Mouse (Mus musculus): ENCODE results near the gene Chuk. TPM values are rescaled to one million over a fixed set of nuclear protein-coding genes. Genes with fewer than 3 reads are reported as not detected.

Chuk gene
- polyA plus RNA-seq, 1 experiment from 2014 or later: 40.1 TPM

DNA sequence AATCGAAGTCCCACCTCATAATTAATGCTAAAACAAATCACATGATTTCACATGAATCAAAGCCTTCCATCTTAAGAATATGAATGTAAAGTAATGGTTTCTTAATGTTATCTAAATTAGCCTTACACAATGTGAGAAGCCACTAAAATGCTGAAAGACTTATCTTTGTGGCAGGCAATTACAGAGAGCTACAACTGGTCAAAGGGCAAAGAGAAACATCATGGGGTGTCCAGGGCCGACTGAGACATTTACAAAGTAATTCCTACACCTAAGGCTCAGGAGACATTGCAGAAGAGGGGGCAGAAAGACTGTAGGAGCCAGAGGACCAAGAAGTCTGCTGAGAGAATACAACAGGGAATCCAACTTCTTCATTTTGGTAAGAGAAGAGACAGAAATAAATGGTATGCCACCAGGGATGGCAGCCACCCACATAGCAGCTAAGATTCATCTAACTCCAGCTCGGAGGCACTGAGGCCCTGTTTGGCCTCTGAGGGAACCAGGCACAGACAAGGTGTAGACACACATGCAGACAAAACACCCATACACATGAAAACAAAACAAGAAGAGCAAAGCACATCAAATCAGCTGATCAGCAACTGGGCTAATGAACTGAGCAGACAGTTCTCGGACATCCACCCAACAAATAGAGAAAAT is 52.0 kb downstream of the Chuk start:
- 86% methylated on average over 4 of the region's 4 CpGs for WGBS
- Histone ChIP-seq H3K9me3 (no peaks in the 10 kb centered on the region), H3K4me1 (replicated peaks) (no peaks in the 10 kb centered on the region), H3K27me3 (ENCODE audit: insufficient read depth, poor library complexity, severe bottlenecking) (no peaks in the 10 kb centered on the region), H3K36me3 (peaks cover 57% of the 10 kb centered on the region), H3K4me3 (no peak overlapping the region), H3K27ac (no peak overlapping the region)
- DNase-seq (ENCODE audit: low spot score): no peak

GRCm38 (mm10) chr19:44050388-44050787 is 56.9 kb downstream of the Chuk start:
- Histone ChIP-seq H3K27me3 (ENCODE audit: insufficient read depth, poor library complexity, severe bottlenecking) (no peaks in the 10 kb centered on the region), H3K4me3 (no peak overlapping the region), H3K27ac (no peak overlapping the region), H3K36me3 (peaks cover 31% of the 10 kb centered on the region), H3K4me1 (replicated peaks) (no peaks in the 10 kb centered on the region), H3K9me3 (no peaks in the 10 kb centered on the region)
- no peak for DNase-seq (ENCODE audit: low spot score)
- 93% methylated on average over 4 of the region's 4 CpGs for WGBS

- Histone ChIP-seq H3K4me1 (replicated peaks) (no peaks in the 10 kb centered on the region), H3K36me3 (peaks cover 33% of the 10 kb centered on the region), H3K9me3 (no peaks in the 10 kb centered on the region), H3K27ac (no peak overlapping the region), H3K27me3 (ENCODE audit: insufficient read depth, poor library complexity, severe bottlenecking) (no peaks in the 10 kb centered on the region), H3K4me3 (no peak overlapping the region)
- 56% methylated on average over 3 of the region's 3 CpGs for WGBS
- DNase-seq (ENCODE audit: low spot score): no peak
Measured at GRCm38 (mm10) chr19:44049282-44049681, 58.0 kb downstream of the Chuk start.

DNA sequence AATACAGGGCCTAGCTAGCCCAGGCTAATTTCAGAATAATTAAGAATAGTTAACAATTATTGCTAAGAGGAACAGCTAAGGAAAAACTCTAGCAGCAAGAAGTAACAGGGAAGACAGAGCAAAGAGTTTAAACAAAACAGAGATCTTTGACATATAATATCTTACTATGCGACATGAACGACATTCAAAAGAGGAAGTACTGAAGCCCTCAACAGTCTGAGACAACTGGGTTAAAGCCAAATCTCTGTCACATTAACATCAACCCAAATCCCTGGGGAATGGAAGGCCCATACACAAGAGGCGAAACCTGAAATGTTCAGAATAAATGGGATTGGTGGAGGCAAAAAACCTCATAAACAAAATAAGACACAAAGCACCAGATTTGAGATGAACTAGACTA is 61.4 kb downstream of the Chuk start:
- WGBS: 94% methylated on average over 3 of the region's 3 CpGs
- peaks cover 21% of the 10 kb centered on the region for H3K36me3 ChIP-seq
- DNase-seq (ENCODE audit: low spot score): no peak
- no peaks in the 10 kb centered on the region for H3K27me3 ChIP-seq (ENCODE audit: insufficient read depth, poor library complexity, severe bottlenecking)
- no peak overlapping the region for H3K4me3 ChIP-seq
- H3K27ac ChIP-seq: no peak overlapping the region
- no peaks in the 10 kb centered on the region for H3K4me1 ChIP-seq (replicated peaks)
- H3K9me3 ChIP-seq: no peaks in the 10 kb centered on the region

- Histone ChIP-seq H3K36me3 (peaks cover 54% of the 10 kb centered on the region), H3K4me3 (no peak overlapping the region), H3K27me3 (ENCODE audit: insufficient read depth, poor library complexity, severe bottlenecking) (no peaks in the 10 kb centered on the region), H3K27ac (no peak overlapping the region), H3K9me3 (no peaks in the 10 kb centered on the region), H3K4me1 (replicated peaks) (no peaks in the 10 kb centered on the region)
- 83% methylated on average over 5 of the region's 5 CpGs for WGBS
- DNase-seq (ENCODE audit: low spot score): no peak
Measured at GRCm38 (mm10) chr19:44042121-44042520, 65.2 kb downstream of the Chuk start.

GRCm38 (mm10) chr19:44033396-44033795 is 73.9 kb downstream of the Chuk start:
- Histone ChIP-seq H3K9me3 (no peaks in the 10 kb centered on the region), H3K4me3 (no peak overlapping the region), H3K4me1 (replicated peaks) (no peaks in the 10 kb centered on the region), H3K27ac (no peak overlapping the region), H3K27me3 (ENCODE audit: insufficient read depth, poor library complexity, severe bottlenecking) (no peaks in the 10 kb centered on the region), H3K36me3 (peaks cover 26% of the 10 kb centered on the region)
- 92% methylated on average over 5 of the region's 5 CpGs for WGBS
- DNase-seq (ENCODE audit: low spot score): no peak

- Histone ChIP-seq H3K4me1 (replicated peaks) (no peaks in the 10 kb centered on the region), H3K9me3 (no peaks in the 10 kb centered on the region), H3K4me3 (no peak overlapping the region), H3K27ac (no peak overlapping the region), H3K27me3 (ENCODE audit: insufficient read depth, poor library complexity, severe bottlenecking) (no peaks in the 10 kb centered on the region), H3K36me3 (peaks cover 14% of the 10 kb centered on the region)
- 90% methylated on average over 11 of the region's 11 CpGs for WGBS
- DNase-seq (ENCODE audit: low spot score): no peak
Measured at GRCm38 (mm10) chr19:44032046-44032744, 75.1 kb downstream of the Chuk start.

GRCm38 (mm10) chr19:44030024-44030423 is 77.3 kb downstream of the Chuk start:
- H3K27ac ChIP-seq: no peak overlapping the region
- peaks cover 3% of the 10 kb centered on the region; the same call in 1 of the 2 replicates for H3K4me1 ChIP-seq (replicated peaks)
- no peak overlapping the region for H3K4me3 ChIP-seq
- no peaks in the 10 kb centered on the region; the same call in none of the 2 replicates for H3K36me3 ChIP-seq
- 93% methylated on average over 5 of the region's 5 CpGs for WGBS
- no peak for DNase-seq (ENCODE audit: low spot score)
- no peaks in the 10 kb centered on the region for H3K27me3 ChIP-seq (ENCODE audit: insufficient read depth, poor library complexity, severe bottlenecking)
- no peaks in the 10 kb centered on the region for H3K9me3 ChIP-seq

DNA sequence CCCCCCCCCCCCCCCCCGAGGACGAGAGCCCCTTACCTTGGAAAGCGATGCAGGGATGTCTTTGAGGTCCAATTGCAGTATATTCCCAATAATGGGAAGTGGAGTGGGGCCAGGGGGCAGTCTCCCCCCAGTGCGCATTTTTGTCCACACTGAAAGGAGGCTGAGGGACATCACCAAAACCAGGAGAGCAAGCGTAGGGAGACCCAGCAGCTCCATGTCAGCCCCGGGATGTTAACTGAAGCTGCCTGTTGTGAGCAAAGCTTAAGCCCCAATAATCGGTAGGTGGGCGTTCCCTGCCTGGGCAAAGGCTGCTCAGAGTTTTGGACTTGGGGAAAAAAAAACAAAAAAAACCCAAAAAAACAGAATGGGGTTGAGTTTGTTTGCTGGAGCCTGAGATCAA is 78.3 kb downstream of the Chuk start, which contains the start of gene Cyp2c23:
Gene Cyp2c23, minus strand, starts transcription at position 237 of the 400 bp plus-strand sequence.
- no peak within 1 kb of the TSS for H3K4me3 ChIP-seq
- H3K27ac ChIP-seq: no peak within 1 kb of the TSS
- H3K4me1 ChIP-seq (replicated peaks): peaks cover 3% of the 10 kb centered on the region; the same call in 1 of the 2 replicates
- H3K27me3 ChIP-seq (ENCODE audit: insufficient read depth, poor library complexity, severe bottlenecking): no peaks in the 10 kb centered on the region
- H3K36me3 ChIP-seq: no peaks in the 10 kb centered on the region; the same call in 1 of the 2 replicates
- H3K9me3 ChIP-seq: no peaks in the 10 kb centered on the region
- no peak for DNase-seq (ENCODE audit: low spot score)
- WGBS: 70% methylated on average over 8 of the region's 8 CpGs

GRCm38 (mm10) chr19:44026956-44027530 is 80.2 kb downstream of the Chuk start:
- 62% methylated on average over 8 of the region's 8 CpGs for WGBS
- H3K4me1 ChIP-seq (replicated peaks): peaks cover 3% of the 10 kb centered on the region; the same call in 1 of the 2 replicates
- no peak overlapping the region for H3K4me3 ChIP-seq
- H3K27me3 ChIP-seq (ENCODE audit: insufficient read depth, poor library complexity, severe bottlenecking): no peaks in the 10 kb centered on the region
- H3K9me3 ChIP-seq: no peaks in the 10 kb centered on the region
- H3K27ac ChIP-seq: no peak overlapping the region
- no peaks in the 10 kb centered on the region for H3K36me3 ChIP-seq
- no peak for DNase-seq (ENCODE audit: low spot score)

DNA sequence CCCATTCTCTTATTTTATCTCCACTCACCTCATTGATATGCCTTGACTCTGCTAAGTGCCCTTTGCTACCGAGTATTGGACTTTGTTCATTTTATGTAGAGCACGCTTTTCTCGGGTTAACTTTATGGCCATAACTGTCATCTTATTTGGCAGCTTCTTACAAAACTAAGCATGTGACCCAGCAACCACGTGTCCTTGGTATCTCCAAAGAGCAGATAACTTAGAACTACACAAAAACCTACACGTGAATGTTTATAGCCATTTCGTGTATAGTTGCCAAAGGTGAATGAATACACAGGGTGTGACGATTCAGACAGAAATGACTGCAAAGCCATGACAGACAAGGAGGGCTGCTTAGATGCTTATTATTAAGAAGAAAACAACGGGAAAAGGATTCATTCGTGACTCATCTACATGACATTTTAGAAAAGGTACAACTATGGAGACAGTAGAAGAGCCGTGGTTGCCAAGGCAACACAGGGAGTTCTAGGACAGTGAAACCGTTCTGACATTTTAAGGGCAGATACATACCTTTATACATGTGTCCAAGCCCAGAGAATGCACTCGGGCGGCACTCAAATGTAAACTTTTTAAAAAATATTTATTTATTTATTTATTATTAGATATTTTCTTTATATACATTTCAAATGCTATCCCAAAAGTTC is 82.2 kb downstream of the Chuk start:
- peaks cover 3% of the 10 kb centered on the region; the same call in 1 of the 2 replicates for H3K4me1 ChIP-seq (replicated peaks)
- no peaks in the 10 kb centered on the region for H3K36me3 ChIP-seq
- no peak for DNase-seq (ENCODE audit: low spot score)
- H3K9me3 ChIP-seq: no peaks in the 10 kb centered on the region
- no peak overlapping the region for H3K4me3 ChIP-seq
- H3K27me3 ChIP-seq (ENCODE audit: insufficient read depth, poor library complexity, severe bottlenecking): no peaks in the 10 kb centered on the region
- 91% methylated on average over 13 of the region's 13 CpGs for WGBS
- H3K27ac ChIP-seq: no peak overlapping the region

All from hindbrain, embryonic 10.5 days (tissue).